Comparison of ENCODE assay signal across 10 mouse cellular contexts in the genomic region with DNA sequence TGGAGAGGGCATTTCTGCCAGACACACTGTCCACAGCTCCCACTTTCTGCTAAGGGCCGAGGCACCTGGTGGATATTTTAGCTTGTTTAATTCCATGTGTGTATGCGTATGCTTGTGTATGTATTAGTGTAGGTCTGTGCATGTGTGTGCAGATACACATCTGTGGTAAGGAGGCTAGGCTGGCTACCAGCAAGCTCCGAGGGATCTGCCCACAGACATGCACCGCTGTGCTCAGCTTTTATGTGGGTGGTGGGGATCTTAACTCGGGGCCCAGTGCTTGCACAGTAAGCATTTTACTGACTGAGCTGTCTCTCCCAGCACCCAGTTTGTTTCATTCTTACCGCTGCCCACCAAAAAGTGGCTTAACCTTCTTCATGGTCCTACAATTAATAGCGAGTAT. TPM values are rescaled to one million over a fixed set of nuclear protein-coding genes. Genes with fewer than 3 reads are reported as not detected.
A peak's percentile ranks its signal among the peaks of the same experiment; 100 is the strongest.
DNase-seq lines count a peak whose midpoint lies in the region; ATAC-seq and TF ChIP-seq lines count a peak whose summit lies in the region.
"Had no signal": no experiment of that assay in that cellular context is flagged by ENCODE, and none has a peak within 500 bp of the region (broad histone marks: within the 10 kb centered on the region; RNA-seq: fewer than 3 reads in every experiment).

No protein-coding gene starts in this region.

- H3K4me1 ChIP-seq in MEL (ENCODE audit: control insufficient read depth in 1 of 2, insufficient read depth in 2 of 2, low read length in 2 of 2): peaks cover 0 to 6% of the 10 kb centered on the region in 2 experiments; a peak in 2 of 4 replicates
- H3K4me1 ChIP-seq: liver, embryonic 13.5 days had no signal

- no peak for TF ChIP-seq CTCF in left cerebral cortex, adult 2 months (IDR thresholded peaks at IDR 0.05)
- no peak for TF ChIP-seq CTCF in MEL (IDR thresholded peaks at IDR 0.05 in 2 of 3, conservative IDR thresholded peaks at IDR 0.05 in 1 of 3; ENCODE audit: control insufficient read depth in 1 of 3, insufficient read depth in 1 of 3, low read depth in 2 of 3, low read length in 3 of 3, poor library complexity in 1 of 3, severe bottlenecking in 1 of 3)

- no peak overlapping the region for H3K9ac ChIP-seq in MEL (ENCODE audit: control insufficient read depth, low read depth, low read length, poor library complexity, severe bottlenecking)
- H3K9ac ChIP-seq: liver, embryonic 13.5 days had no signal

- H3K27ac ChIP-seq in left cerebral cortex, adult 2 months: peak overlapping the region; percentile 79
- no peak overlapping the region for H3K27ac ChIP-seq in MEL (ENCODE audit: control insufficient read depth, low read depth, low read length)
- H3K27ac ChIP-seq: liver, embryonic 13.5 days had no signal

- no peaks in the 10 kb centered on the region for H3K79me2 ChIP-seq in MEL (ENCODE audit: control insufficient read depth, insufficient read depth, low read length, poor library complexity)

- DNase-seq in frontal cortex, postnatal 36 days (ENCODE audit: low spot score in 2 of 2): peak; percentile 47 to 69
- no peak for DNase-seq in frontal cortex, postnatal 25 days (ENCODE audit: low spot score in 2 of 2)
- DNase-seq in left cerebral cortex, adult 2 months (ENCODE audit: extremely low spot score in 1 of 2, low spot score in 2 of 2): peak in 1 of 2 experiments; percentile 43
- DNase-seq in left cerebral cortex, adult 11 months (ENCODE audit: low spot score): no peak
- DNase-seq in MEL (ENCODE audit: low read depth, low spot score) (peak; percentile 9), adipocyte (ENCODE audit: low spot score) (no peak)
- peak; percentile 59 to 67 for DNase-seq in left cerebral cortex, postnatal 36 days (ENCODE audit: low spot score in 2 of 2)
- DNase-seq: liver, embryonic 13.5 days had no signal

- intact Hi-C loops in left cerebral cortex, adult 2 months (cut with DNase I): loop anchor here (5.0 kb wide), 1 partner anchor 175 kb away; no protein-coding TSS in a partner anchor
- intact Hi-C loops in left cerebral cortex, postnatal 36 days (cut with DNase I): loop anchor here (5.0 kb wide), 1 partner anchor 175 kb away; no protein-coding TSS in a partner anchor

- TF ChIP-seq POLR2A in MEL (IDR thresholded peaks at IDR 0.05; ENCODE audit: control insufficient read depth in 1 of 2, insufficient read depth in 1 of 2, low read depth in 1 of 2, low read length in 2 of 2, poor library complexity in 1 of 2): no peak

- H3K4me3 ChIP-seq in left cerebral cortex, adult 2 months: no peak overlapping the region
- no peak overlapping the region; a peak in 1 of 4 replicates for H3K4me3 ChIP-seq in MEL (ENCODE audit: control insufficient read depth in 1 of 2, insufficient read depth in 1 of 2, low read depth in 2 of 2, low read length in 2 of 2)

- ATAC-seq in granulocyte monocyte progenitor cell, adult 5-6 weeks (replicated peaks; ENCODE audit: poor library complexity, severe bottlenecking): no peak

- TF ChIP-seq RAD21 in MEL (IDR thresholded peaks at IDR 0.05; ENCODE audit: low read depth, low read length): no peak

- no peak for TF ChIP-seq EP300 in MEL (IDR thresholded peaks at IDR 0.05; ENCODE audit: low read depth in 1 of 2, low read length in 2 of 2)

- H3K27me3 ChIP-seq in MEL (ENCODE audit: control insufficient read depth in 1 of 2, insufficient read depth in 2 of 2, low read length in 2 of 2): no peaks in the 10 kb centered on the region

- H3K9me3 ChIP-seq in MEL (replicated peaks; ENCODE audit: insufficient read depth, low read length): no peaks in the 10 kb centered on the region
- H3K9me3 ChIP-seq: liver, embryonic 13.5 days had no signal

- H3K36me3 ChIP-seq in MEL (ENCODE audit: control insufficient read depth in 1 of 2, insufficient read depth in 2 of 2, low read length in 2 of 2): no peaks in the 10 kb centered on the region
- H3K36me3 ChIP-seq: liver, embryonic 13.5 days had no signal

TF ChIP-seq in MEL, 35 proteins besides CTCF, POLR2A, EP300 and RAD21:
- TF ChIP-seq SIN3A (IDR thresholded peaks at IDR 0.05; ENCODE audit: low read length) (no peak), GABPA (IDR thresholded peaks at IDR 0.05; ENCODE audit: low read depth, low read length) (no peak), BHLHE40 (IDR thresholded peaks at IDR 0.05; ENCODE audit: borderline replicate concordance, low read depth, low read length) (no peak), ELF1 (IDR thresholded peaks at IDR 0.05; ENCODE audit: low read depth, low read length) (no peak), CHD2 (IDR thresholded peaks at IDR 0.05; ENCODE audit: low read length) (no peak), ZC3H11A (IDR thresholded peaks at IDR 0.05; ENCODE audit: low read depth, low read length) (no peak), ZNF384 (IDR thresholded peaks at IDR 0.05; ENCODE audit: low read depth, low read length) (no peak), E2F4 (IDR thresholded peaks at IDR 0.05; ENCODE audit: borderline replicate concordance, low read depth, low read length) (no peak), USF2 (IDR thresholded peaks at IDR 0.05; ENCODE audit: borderline replicate concordance in 1 of 2, insufficient read depth in 1 of 2, low read depth in 1 of 2, low read length in 2 of 2) (no peak), ZMIZ1 (IDR thresholded peaks at IDR 0.05; ENCODE audit: low read depth, low read length) (no peak), GATA1 (IDR thresholded peaks at IDR 0.05; ENCODE audit: low read depth, low read length) (no peak), KAT2A (conservative IDR thresholded peaks at IDR 0.05; ENCODE audit: low read depth, low read length) (no peak), TAL1 (IDR thresholded peaks at IDR 0.05; ENCODE audit: low read length) (no peak), POLR2AphosphoS5 (IDR thresholded peaks at IDR 0.05; ENCODE audit: borderline replicate concordance, low read depth, low read length) (no peak), HCFC1 (IDR thresholded peaks at IDR 0.05; ENCODE audit: low read depth, low read length) (no peak), POLR2AphosphoS2 (IDR thresholded peaks at IDR 0.05; ENCODE audit: low read length) (no peak), MYC (IDR thresholded peaks at IDR 0.05; ENCODE audit: low read depth, low read length) (no peak), MAZ (IDR thresholded peaks at IDR 0.05; ENCODE audit: low read depth, low read length) (no peak), MAFK (IDR thresholded peaks at IDR 0.05; ENCODE audit: borderline replicate concordance, low read depth, low read length) (no peak)

RNA-seq across cellular contexts. Expression of a gene that starts 40.0 kb away (rescaled TPM):
- not detected for total RNA-seq in left cerebral cortex, adult 2 months (2021)
- total RNA-seq in MEL (2012; rRNA removed): not detected in 2 replicates
- polyA plus RNA-seq in MEL (2012; ENCODE audit: insufficient read depth in 1 of 2, insufficient read length in 2 of 2, low read depth in 1 of 2, low replicate concordance in 2 of 2, missing spikeins in 1 of 2): not detected
- not detected for total RNA-seq in left cerebral cortex, postnatal 36 days (2021)
- not detected in 2 replicates for total RNA-seq in granulocyte monocyte progenitor cell, adult 5-6 weeks (2014; fragmentation: Nextera tagmentation)
- total RNA-seq in granulocyte monocyte progenitor cell, adult 5-6 weeks (2017): not detected in 2 replicates
- polyA plus RNA-seq: C2C12; liver, embryonic 13.5 days had no signal

Comparison
In these comparisons a context has a peak if more than half of its experiments do, and no peak if none do; other contexts are left out.
1. DNase-seq: peak in frontal cortex, postnatal 36 days (2 of 2), MEL (single experiment) and left cerebral cortex, postnatal 36 days (2 of 2); none in frontal cortex, postnatal 25 days (0 of 2), left cerebral cortex, adult 11 months (single experiment) and adipocyte (single experiment).